Mouse (Mus musculus) kidney, adult 2 months (tissue): ENCODE measurements around the gene Dhcr24. TPM values are rescaled to one million over a fixed set of nuclear protein-coding genes. Genes with fewer than 3 reads are reported as not detected.

ENCODE experiments used
- DNase-seq: peaks from one replicate; pipeline ENCODE4 v3.0.0; 2021
- H3K27ac ChIP-seq: fragments of 200-500 bp; 2 replicates; pipeline ENCODE4 v1.5.1; 2012; ENCODE audit warnings: low read depth, low read length, control low read depth, inconsistent platforms; ENCODE audit not compliant: insufficient read depth
- H3K27me3 ChIP-seq: fragments of 200-500 bp; replicated peaks from 2 replicates; pipeline ENCODE4 v1.6.1; 2012; ENCODE audit warnings: mild to moderate bottlenecking, moderate library complexity, low read length, inconsistent platforms; ENCODE audit not compliant: control insufficient read depth, insufficient read depth
- H3K36me3 ChIP-seq: fragments of 200-500 bp; 2 replicates; pipeline ENCODE4 v1.6.1; 2012; ENCODE audit warnings: mild to moderate bottlenecking, moderate library complexity, low read length, inconsistent platforms; ENCODE audit not compliant: control insufficient read depth, insufficient read depth
- H3K4me1 ChIP-seq: fragments of 200-500 bp; 2 replicates; pipeline ENCODE4 v1.6.1; 2011; ENCODE audit warnings: low read length; ENCODE audit not compliant: control insufficient read depth, insufficient read depth
- H3K4me3 ChIP-seq: fragments of 200-500 bp; 2 replicates; pipeline ENCODE4 v1.5.1; 2011; ENCODE audit warnings: mild to moderate bottlenecking, low read depth, low read length, control low read depth; ENCODE audit not compliant: insufficient read depth
- CTCF ChIP-seq: fragments of 200-500 bp; conservative IDR thresholded peaks from 2 replicates; pipeline ENCODE4 v1.5.1; 2011; ENCODE audit warnings: low read depth, mild to moderate bottlenecking, control low read depth, low read length, moderate library complexity, mixed read lengths; ENCODE audit not compliant: insufficient read depth, insufficient read length
- POLR2A ChIP-seq: fragments of 200-500 bp; IDR thresholded peaks from one replicate; pipeline ENCODE4 v1.6.1; 2011; ENCODE audit warnings: low read depth, low read length, control low read depth
- WGBS: fragments of 180-500 bp; shearing (Covaris S2); methylation state at CpG from one replicate; pipeline ENCODE4 v1.1.7; 2018; 5-methylcytosine and 5-hydroxymethylcytosine counted together
- polyA plus RNA-seq: library from polyadenylated mRNA; depleted of rRNA; stranded (reverse); fragments of >200 nt; gene quantifications from 2 replicates; pipeline ENCODE4 v1.2.3, GENCODE M21; 2012

Gene Dhcr24
- polyA plus RNA-seq, 1 experiment = 242 TPM

DNA sequence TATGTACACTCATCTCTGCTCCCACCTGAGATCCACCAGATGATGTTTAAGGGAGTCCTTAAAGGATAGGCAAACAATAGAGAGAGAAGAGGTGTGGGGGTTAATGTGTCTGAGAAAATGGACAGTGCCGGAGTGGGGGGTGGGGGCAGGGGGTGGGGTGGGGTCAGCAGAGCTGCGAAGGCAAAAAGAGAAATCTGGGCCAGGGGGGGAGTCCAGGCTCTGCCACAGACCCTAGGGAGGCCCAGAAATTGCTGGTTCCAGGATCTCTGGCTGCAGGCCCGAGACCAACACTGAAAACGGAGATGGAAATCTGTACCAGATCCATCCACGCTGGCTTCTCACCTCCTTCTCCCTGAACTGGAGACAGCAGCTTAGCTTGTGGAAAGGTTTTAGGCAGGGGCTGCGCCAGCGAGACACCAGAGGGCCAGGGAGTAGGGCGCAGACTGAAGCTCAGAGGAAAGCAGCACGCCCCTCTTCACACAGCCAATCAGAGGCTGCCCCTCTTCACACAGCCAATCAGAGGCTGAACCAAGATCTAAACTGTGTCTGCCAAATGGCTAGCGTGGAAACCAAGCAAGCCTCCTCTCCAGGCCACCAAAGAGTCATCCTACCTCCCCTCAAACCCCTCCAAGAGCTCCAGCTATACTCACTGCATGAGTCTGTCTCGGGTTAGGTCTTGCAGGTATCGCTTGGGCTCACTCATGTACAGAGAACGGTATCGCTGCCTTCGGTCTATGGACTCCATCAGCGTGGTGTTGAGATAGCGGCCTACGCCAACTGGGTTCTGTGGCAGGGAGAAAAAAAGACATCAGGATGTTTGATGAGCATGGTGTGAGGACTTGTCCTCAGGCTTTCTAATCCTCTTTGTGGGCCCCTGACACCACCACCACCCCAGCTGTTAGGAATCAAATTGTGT, 46.1 kb downstream of the Dhcr24 start:
- no peak overlapping the region for H3K4me3 ChIP-seq
- 58% methylated on average over 18 of the region's 18 CpGs for WGBS
- H3K27me3 ChIP-seq = no peaks in the 10 kb centered on the region
- DNase-seq = no peak
- no peaks in the 10 kb centered on the region for H3K4me1 ChIP-seq
- no peak overlapping the region for H3K27ac ChIP-seq
- TF ChIP-seq POLR2A (no peak), CTCF (no peak)
- no peaks in the 10 kb centered on the region for H3K36me3 ChIP-seq

DNA sequence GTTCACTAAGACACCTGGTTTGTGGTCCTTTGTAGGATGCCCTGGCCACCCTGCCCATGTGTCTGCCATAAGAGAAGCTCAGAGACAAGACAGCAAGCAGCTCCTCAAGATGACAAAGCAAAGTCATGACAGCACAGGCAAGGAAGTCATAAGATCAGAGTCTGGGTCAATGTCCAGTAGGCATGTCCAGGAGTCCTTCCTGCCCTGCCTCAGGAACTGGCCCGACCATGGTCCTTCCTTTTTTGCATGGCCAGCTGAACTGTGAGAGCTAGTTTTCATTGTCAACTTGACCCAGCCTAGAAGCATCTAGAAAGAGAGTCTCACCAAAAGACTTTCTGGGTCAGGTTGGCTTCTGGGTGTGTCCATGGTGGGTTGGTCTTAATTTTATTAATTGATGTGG, 47.1 kb downstream of the Dhcr24 start:
- Histone ChIP-seq H3K4me3 (no peak overlapping the region), H3K27me3 (no peaks in the 10 kb centered on the region), H3K27ac (no peak overlapping the region), H3K36me3 (no peaks in the 10 kb centered on the region), H3K4me1 (no peaks in the 10 kb centered on the region)
- TF ChIP-seq POLR2A (no peak), CTCF (no peak)
- WGBS = 61% methylated on average over 1 of the region's 1 CpGs
- DNase-seq = peak; percentile 79

DNA sequence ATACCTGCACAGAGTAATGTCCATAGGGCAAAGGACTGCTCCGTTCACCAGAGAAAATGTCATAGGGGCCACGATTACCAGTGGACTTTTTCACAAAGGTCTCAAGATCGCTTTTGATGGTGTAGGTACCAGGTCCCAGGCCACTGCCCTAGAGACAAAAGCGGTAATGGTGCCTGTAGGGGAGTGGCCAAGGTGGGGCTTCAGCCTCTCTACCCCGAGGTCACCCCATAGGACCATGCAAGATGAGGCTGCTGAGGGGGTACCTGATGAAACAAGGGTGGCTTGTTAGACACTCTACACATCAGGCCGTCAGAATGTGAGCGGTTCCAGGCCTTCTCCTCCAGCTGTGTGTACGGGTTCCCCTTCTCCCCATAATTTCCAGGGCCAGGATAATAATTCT, 52.3 kb downstream of the Dhcr24 start:
- 67% methylated on average over 8 of the region's 8 CpGs for WGBS
- H3K4me1 ChIP-seq = no peaks in the 10 kb centered on the region
- no peaks in the 10 kb centered on the region for H3K36me3 ChIP-seq
- no peak overlapping the region for H3K4me3 ChIP-seq
- no peaks in the 10 kb centered on the region for H3K27me3 ChIP-seq
- DNase-seq = no peak
- no peak overlapping the region for H3K27ac ChIP-seq
- TF ChIP-seq POLR2A (no peak), CTCF (no peak)

DNA sequence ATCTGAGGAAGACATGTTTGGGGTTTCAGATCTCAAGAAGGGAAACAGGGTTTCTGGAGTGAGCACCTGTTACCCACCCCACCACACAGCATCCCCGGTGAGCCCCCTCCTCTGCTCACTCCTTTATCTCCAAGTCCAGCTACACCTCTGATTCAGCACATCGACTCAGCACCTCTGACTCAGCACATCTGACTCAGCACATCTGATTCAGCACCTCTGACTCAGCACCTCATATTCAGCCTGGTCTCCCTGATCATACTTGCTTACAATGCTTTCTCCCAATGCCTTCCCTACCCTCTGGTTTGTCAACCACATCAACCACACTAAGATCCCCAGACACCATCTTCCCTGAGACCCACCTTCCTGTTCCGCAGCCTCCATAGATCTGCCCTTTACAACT, 52.7 kb downstream of the Dhcr24 start:
- no peak for DNase-seq
- 61% methylated on average over 3 of the region's 3 CpGs for WGBS
- Histone ChIP-seq H3K36me3 (no peaks in the 10 kb centered on the region), H3K4me3 (no peak overlapping the region), H3K4me1 (no peaks in the 10 kb centered on the region), H3K27ac (no peak overlapping the region), H3K27me3 (no peaks in the 10 kb centered on the region)
- TF ChIP-seq CTCF (no peak), POLR2A (no peak)

DNA sequence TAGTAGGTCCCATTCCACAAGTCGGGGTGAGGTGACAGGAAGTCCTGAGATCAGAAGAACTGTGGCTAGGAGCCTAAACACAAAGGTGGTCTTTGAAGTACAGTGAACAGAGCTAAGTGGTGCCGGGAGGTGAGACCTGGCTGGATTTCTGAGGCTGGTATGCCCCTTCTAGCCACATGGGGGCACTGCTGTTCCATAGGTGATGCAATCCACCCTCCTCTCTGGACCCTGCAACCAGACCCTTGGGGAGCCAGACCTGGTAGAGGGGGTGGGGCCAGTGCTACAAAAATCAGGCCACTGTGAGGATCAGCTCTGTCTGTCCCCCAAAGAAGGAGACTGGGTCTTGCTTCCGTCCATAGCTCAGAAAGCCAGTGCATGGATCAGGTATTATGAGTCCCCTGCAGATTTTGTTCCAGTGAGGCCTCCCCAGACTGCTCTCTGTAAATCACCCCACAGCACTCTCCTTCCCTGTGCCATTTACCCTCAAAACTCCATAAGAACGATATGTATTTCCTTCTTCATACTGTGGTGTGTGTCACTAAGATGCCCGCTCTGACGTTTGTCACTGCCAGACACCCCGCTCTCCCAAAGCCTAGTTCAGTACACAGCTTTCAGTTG, 53.5 kb downstream of the Dhcr24 start:
- TF ChIP-seq POLR2A = no peak
- TF ChIP-seq CTCF = peak; percentile 96
- Histone ChIP-seq H3K27ac (no peak overlapping the region), H3K4me1 (peaks cover 5% of the 10 kb centered on the region; the same call in 1 of the 2 replicates), H3K4me3 (no peak overlapping the region), H3K27me3 (no peaks in the 10 kb centered on the region), H3K36me3 (no peaks in the 10 kb centered on the region)
- 54% methylated on average over 7 of the region's 7 CpGs for WGBS
- peak; percentile 65 for DNase-seq

DNA sequence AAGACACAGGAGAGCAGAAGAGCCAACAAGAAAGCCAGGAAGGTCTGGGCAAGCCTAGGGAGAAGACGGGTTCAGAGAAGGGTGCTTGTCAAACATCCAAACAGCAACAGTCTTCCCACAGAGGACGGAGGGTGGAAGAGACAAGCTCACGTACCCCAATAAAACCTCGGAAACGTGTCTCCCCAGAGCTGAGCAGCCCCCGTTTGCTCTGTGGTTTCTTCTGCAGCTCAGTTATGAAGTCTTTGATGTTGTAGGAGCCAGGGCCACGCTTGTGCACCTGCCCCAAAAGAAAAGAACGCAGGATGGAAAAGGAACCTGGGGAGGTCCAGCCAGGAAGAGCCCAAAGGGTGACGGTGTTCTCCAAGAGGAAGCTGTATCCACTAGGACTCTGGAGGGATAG, 54.0 kb downstream of the Dhcr24 start:
- Histone ChIP-seq H3K27ac (no peak overlapping the region), H3K27me3 (no peaks in the 10 kb centered on the region), H3K4me3 (no peak overlapping the region), H3K36me3 (no peaks in the 10 kb centered on the region), H3K4me1 (peaks cover 5% of the 10 kb centered on the region; the same call in 1 of the 2 replicates)
- 82% methylated on average over 9 of the region's 9 CpGs for WGBS
- TF ChIP-seq CTCF (no peak), POLR2A (no peak)
- no peak for DNase-seq

DNA sequence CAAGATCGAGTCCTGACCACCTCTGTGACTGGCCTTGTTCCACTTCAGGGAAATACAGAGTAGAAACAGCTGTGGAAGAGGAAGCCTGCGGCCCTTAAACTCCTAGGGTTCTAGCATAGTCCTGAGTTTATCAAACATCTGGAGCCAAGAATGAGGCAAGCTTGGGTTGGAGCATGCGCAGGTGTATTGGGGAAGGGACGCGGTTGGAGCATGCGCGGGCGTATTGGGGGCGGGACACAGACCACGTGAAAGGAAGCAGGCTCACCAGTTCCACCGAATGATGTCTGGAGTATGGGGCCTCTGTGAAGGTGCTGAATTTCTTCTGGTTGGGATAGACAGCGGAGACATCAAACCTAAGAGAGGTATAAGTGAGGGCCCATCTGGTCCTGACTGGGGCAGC, 54.8 kb downstream of the Dhcr24 start:
- Histone ChIP-seq H3K36me3 (no peaks in the 10 kb centered on the region), H3K4me1 (peaks cover 5% of the 10 kb centered on the region; the same call in 1 of the 2 replicates), H3K27me3 (no peaks in the 10 kb centered on the region), H3K27ac (no peak overlapping the region), H3K4me3 (no peak overlapping the region)
- TF ChIP-seq POLR2A (no peak), CTCF (no peak)
- 86% methylated on average over 12 of the region's 12 CpGs for WGBS
- no peak for DNase-seq
